Comparison of ENCODE assay signal across 14 mouse cellular contexts in the genomic region with DNA sequence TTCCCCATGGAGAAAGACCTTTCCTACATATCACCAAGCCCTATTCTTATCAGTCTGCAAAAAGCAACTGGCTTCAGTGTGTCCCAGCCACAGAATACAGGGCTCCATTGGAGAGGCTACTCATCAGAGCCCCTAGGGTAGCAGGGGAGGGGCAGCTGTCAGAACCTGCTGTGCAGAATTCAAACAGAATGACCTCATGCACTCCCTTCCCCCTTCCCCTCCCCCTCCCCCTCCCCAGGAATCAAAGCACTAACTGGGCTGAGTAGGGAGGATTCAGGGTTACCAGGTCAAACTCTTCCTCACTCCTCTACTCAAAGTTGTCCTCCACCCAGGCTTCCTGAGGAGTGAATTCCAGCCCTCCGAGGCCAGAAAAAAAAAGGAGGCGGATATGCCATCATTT.
DNase-seq lines count a peak whose midpoint lies in the region; ATAC-seq and TF ChIP-seq lines count a peak whose summit lies in the region.
"Had no signal": no experiment of that assay in that cellular context is flagged by ENCODE, and none has a peak within 500 bp of the region (broad histone marks: within the 10 kb centered on the region; RNA-seq: fewer than 3 reads in every experiment).

No protein-coding gene starts in this region.

- H3K9ac ChIP-seq in lung, postnatal 0 days (replicated peaks; ENCODE audit: low read depth), result no peak overlapping the region
- no peak overlapping the region for H3K9ac ChIP-seq in embryonic facial prominence, embryonic 14.5 days (ENCODE audit: low read depth, low read length)
- H3K9ac ChIP-seq in neural tube, embryonic 12.5 days, result no peak overlapping the region
- H3K9ac ChIP-seq: liver, embryonic 12.5 days had no signal

- no peak overlapping the region for H3K4me2 ChIP-seq in lung, postnatal 0 days (replicated peaks; ENCODE audit: low read depth, low read length)
- H3K4me2 ChIP-seq in embryonic facial prominence, embryonic 14.5 days (ENCODE audit: low read depth, low read length), result no peak overlapping the region
- peak overlapping the region; percentile 20; the same call in 1 of the 2 replicates for H3K4me2 ChIP-seq in neural tube, embryonic 12.5 days (replicated peaks)
- H3K4me2 ChIP-seq: liver, embryonic 12.5 days had no signal

- no peak overlapping the region for H3K27ac ChIP-seq in lung, postnatal 0 days (ENCODE audit: low read length)
- no peak overlapping the region for H3K27ac ChIP-seq in embryonic facial prominence, embryonic 14.5 days (replicated peaks; ENCODE audit: low read depth, low read length)
- H3K27ac ChIP-seq in neural tube, embryonic 12.5 days, result 0 out of 2 replicates have a peak overlapping the region, but pooled peaks have one; percentile 32
- H3K27ac ChIP-seq: kidney, postnatal 0 days; liver, embryonic 12.5 days had no signal

- WGBS in lung, postnatal 0 days, result 43% methylated on average over 2 of the region's 2 CpGs
- WGBS in embryonic facial prominence, embryonic 14.5 days, result 36% methylated on average over 2 of the region's 2 CpGs
- WGBS in neural tube, embryonic 12.5 days, result 10% methylated on average over 2 of the region's 2 CpGs

- no peaks in the 10 kb centered on the region for H3K27me3 ChIP-seq in lung, postnatal 0 days (replicated peaks; ENCODE audit: insufficient read depth, low read length)
- no peaks in the 10 kb centered on the region for H3K27me3 ChIP-seq in embryonic facial prominence, embryonic 14.5 days (replicated peaks; ENCODE audit: control insufficient read depth, insufficient read depth, low read length)
- H3K27me3 ChIP-seq in neural tube, embryonic 12.5 days (replicated peaks), result no peaks in the 10 kb centered on the region
- H3K27me3 ChIP-seq: liver, embryonic 12.5 days had no signal

- no peak for TF ChIP-seq EP300 in lung, postnatal 0 days (IDR thresholded peaks at IDR 0.05)

- no peaks in the 10 kb centered on the region for H3K4me1 ChIP-seq in lung, postnatal 0 days (ENCODE audit: insufficient read depth, low read depth, low read length)
- H3K4me1 ChIP-seq in embryonic facial prominence, embryonic 14.5 days (ENCODE audit: control insufficient read depth, insufficient read depth, low read length), result peaks cover 19% of the 10 kb centered on the region
- H3K4me1 ChIP-seq in neural tube, embryonic 12.5 days, result peaks cover 55% of the 10 kb centered on the region

- H3K4me3 ChIP-seq in lung, postnatal 0 days (ENCODE audit: low read depth, low read length), result no peak overlapping the region
- H3K4me3 ChIP-seq in embryonic facial prominence, embryonic 14.5 days (ENCODE audit: low read depth, low read length), result no peak overlapping the region
- H3K4me3 ChIP-seq in neural tube, embryonic 12.5 days, result no peak overlapping the region
- H3K4me3 ChIP-seq: erythroblast, embryonic 14.5 days; liver, embryonic 12.5 days had no signal

- TF ChIP-seq CTCF in lung, postnatal 0 days (IDR thresholded peaks at IDR 0.05), result no peak

- H3K36me3 ChIP-seq in lung, postnatal 0 days (ENCODE audit: insufficient read depth, low read length), result no peaks in the 10 kb centered on the region
- H3K36me3 ChIP-seq in embryonic facial prominence, embryonic 14.5 days (ENCODE audit: control insufficient read depth, insufficient read depth, low read length), result no peaks in the 10 kb centered on the region
- H3K36me3 ChIP-seq in neural tube, embryonic 12.5 days, result no peaks in the 10 kb centered on the region
- H3K36me3 ChIP-seq: liver, embryonic 12.5 days had no signal

- 0 out of 2 replicates have a peak, but pooled peaks have one; percentile 9 for ATAC-seq in lung, postnatal 0 days
- no peak; the same call in 1 of the 2 replicates for ATAC-seq in embryonic facial prominence, embryonic 14.5 days (ENCODE audit: low read depth)
- ATAC-seq in neural tube, embryonic 12.5 days (ENCODE audit: low FRiP score, low read depth), result peak; percentile 56
- no peak for ATAC-seq in inflammation-experienced regulatory T-cells, adult 6 months
- ATAC-seq: liver, embryonic 12.5 days had no signal

- DNase-seq in heart, adult 11 months, result peak; percentile 77
- DNase-seq in heart, postnatal 25 days (ENCODE audit: low spot score), result no peak
- no peak for DNase-seq in lung, postnatal 0 days (ENCODE audit: low spot score)
- no peak for DNase-seq in lung, postnatal 14 days
- peak; percentile 58 for DNase-seq in embryonic facial prominence, embryonic 14.5 days (ENCODE audit: low spot score)
- no peak for DNase-seq in thymus, postnatal 25 days
- DNase-seq: cerebellum, adult 9-10 months; gastrocnemius, postnatal 25 days; thymus, postnatal 4 days had no signal

- intact Hi-C loops in heart, postnatal 25 days (cut with DNase I), result no loop called here

- H3K9me3 ChIP-seq in lung, postnatal 0 days (ENCODE audit: low read length), result no peaks in the 10 kb centered on the region
- H3K9me3 ChIP-seq in embryonic facial prominence, embryonic 14.5 days (ENCODE audit: control insufficient read depth, low read length), result no peaks in the 10 kb centered on the region
- no peaks in the 10 kb centered on the region for H3K9me3 ChIP-seq in neural tube, embryonic 12.5 days
- H3K9me3 ChIP-seq: liver, embryonic 12.5 days had no signal

Comparison
In these comparisons a context has a peak if more than half of its experiments do, and no peak if none do; other contexts are left out.
1. DNase-seq: peak in heart, adult 11 months (single experiment) and embryonic facial prominence, embryonic 14.5 days (single experiment); none in heart, postnatal 25 days (single experiment), lung, postnatal 0 days (single experiment), lung, postnatal 14 days (single experiment) and thymus, postnatal 25 days (single experiment).
2. ATAC-seq: peak in lung, postnatal 0 days (single experiment) and neural tube, embryonic 12.5 days (single experiment); none in embryonic facial prominence, embryonic 14.5 days (single experiment) and inflammation-experienced regulatory T-cells, adult 6 months (single experiment).